In the genomic region with DNA sequence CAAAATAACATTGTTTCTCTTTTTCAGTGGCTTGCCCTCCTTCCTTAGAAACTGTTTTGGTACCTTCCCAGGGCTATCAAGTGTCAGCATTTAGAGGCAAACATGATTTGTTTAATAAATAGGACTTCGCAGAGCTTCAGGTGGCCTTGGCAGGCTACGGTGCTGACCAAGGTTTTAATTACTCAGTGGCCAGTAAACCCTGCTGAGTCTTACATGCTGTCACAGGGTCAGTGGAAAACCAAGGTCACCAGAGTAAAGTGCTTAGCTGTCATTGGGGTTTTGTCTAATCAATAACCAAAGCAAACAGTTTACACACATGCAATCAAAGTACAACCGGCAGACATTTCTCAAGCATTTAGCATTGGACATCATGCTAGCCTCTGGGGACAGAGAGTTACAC, we compare ENCODE assay signal across 22 mouse cellular contexts. TPM values are rescaled to one million over a fixed set of nuclear protein-coding genes. Genes with fewer than 3 reads are reported as not detected.
DNase-seq lines count a peak whose midpoint lies in the region; ATAC-seq and TF ChIP-seq lines count a peak whose summit lies in the region.
"Had no signal": no experiment of that assay in that cellular context is flagged by ENCODE, and none has a peak within 500 bp of the region (broad histone marks: within the 10 kb centered on the region; RNA-seq: fewer than 3 reads in every experiment).

No protein-coding gene starts in this region.

- H3K27ac ChIP-seq in liver, adult 2 months (replicated peaks; ENCODE audit: insufficient read depth, low read depth, low read length), result peak overlapping the region; percentile 99
- H3K27ac ChIP-seq in liver, embryonic 12.5 days, result peak overlapping the region; percentile 28; the same call in 1 of the 2 replicates
- H3K27ac ChIP-seq in hindbrain, embryonic 11.5 days (ENCODE audit: low read depth, low read length), result no peak overlapping the region
- H3K27ac ChIP-seq in heart, embryonic 10.5 days, result no peak overlapping the region
- H3K27ac ChIP-seq: macrophage; midbrain, embryonic 12.5 days; neural tube, embryonic 13.5 days; stomach, postnatal 0 days had no signal

- H3K9me3 ChIP-seq in liver, embryonic 12.5 days (replicated peaks), result no peaks in the 10 kb centered on the region
- H3K9me3 ChIP-seq in hindbrain, embryonic 11.5 days (ENCODE audit: control insufficient read depth, low read length), result no peaks in the 10 kb centered on the region
- H3K9me3 ChIP-seq in heart, embryonic 10.5 days, result no peaks in the 10 kb centered on the region
- H3K9me3 ChIP-seq: G1E; neural tube, embryonic 13.5 days had no signal

- ATAC-seq in liver, embryonic 12.5 days, result peak; percentile 58
- ATAC-seq in hindbrain, embryonic 11.5 days (ENCODE audit: low FRiP score), result no peak
- ATAC-seq: CD4-positive, CD25-positive, alpha-beta regulatory T cell, adult 4 months; forebrain, embryonic 14.5 days; hindbrain, embryonic 16.5 days had no signal

- peak; percentile 61 for DNase-seq in adrenal gland, adult 2 months
- no peak for DNase-seq in adrenal gland, postnatal 25 days
- DNase-seq in liver, adult 2 months (ENCODE audit: extremely low read depth, low read depth, low spot score), result peak; percentile 100
- DNase-seq in liver (no peak), adipocyte (ENCODE audit: low spot score) (no peak)
- no peak for DNase-seq in hindbrain, embryonic 11.5 days (ENCODE audit: low spot score)
- DNase-seq in heart, embryonic 10.5 days (ENCODE audit: low spot score), result no peak
- DNase-seq: cerebellum, adult 9-11 months; heart, postnatal 14 days; layer of hippocampus, postnatal 36 days; left cerebral cortex, postnatal 4 days; lung, embryonic 14.5 days had no signal

- no peak for TF ChIP-seq CTCF in liver, adult 2 months (IDR thresholded peaks at IDR 0.05; ENCODE audit: low read depth, low read length)

- no peaks in the 10 kb centered on the region for H3K36me3 ChIP-seq in liver, adult 2 months (ENCODE audit: control insufficient read depth, insufficient read depth, low read length)
- no peaks in the 10 kb centered on the region for H3K36me3 ChIP-seq in liver, embryonic 12.5 days
- no peaks in the 10 kb centered on the region for H3K36me3 ChIP-seq in hindbrain, embryonic 11.5 days (ENCODE audit: control insufficient read depth, insufficient read depth, low read length)
- H3K36me3 ChIP-seq in heart, embryonic 10.5 days, result no peaks in the 10 kb centered on the region
- H3K36me3 ChIP-seq: G1E; midbrain, embryonic 12.5 days; neural tube, embryonic 13.5 days had no signal

- 23% methylated on average over 3 of the region's 3 CpGs for WGBS in liver, adult 2 months
- 73% methylated on average over 3 of the region's 3 CpGs for WGBS in liver, embryonic 12.5 days (ENCODE audit: insufficient replicate concordance)
- 55% methylated on average over 3 of the region's 3 CpGs for WGBS in hindbrain, embryonic 11.5 days
- 67% methylated on average over 3 of the region's 3 CpGs for WGBS in heart, embryonic 10.5 days

- no peak overlapping the region for H3K4me2 ChIP-seq in liver, embryonic 12.5 days
- H3K4me2 ChIP-seq in hindbrain, embryonic 11.5 days (replicated peaks; ENCODE audit: low read depth, low read length), result no peak overlapping the region
- H3K4me2 ChIP-seq: heart, embryonic 11.5 days; lung, embryonic 14.5 days; midbrain, embryonic 12.5 days; neural tube, embryonic 13.5 days had no signal

- H3K79me2 ChIP-seq in liver, adult 2 months (ENCODE audit: control insufficient read depth, insufficient read depth, low read length), result no peaks in the 10 kb centered on the region

- H3K4me1 ChIP-seq in liver, adult 2 months (ENCODE audit: control insufficient read depth, insufficient read depth, low read length), result peaks cover 10% of the 10 kb centered on the region
- no peaks in the 10 kb centered on the region for H3K4me1 ChIP-seq in liver, embryonic 12.5 days
- H3K4me1 ChIP-seq in hindbrain, embryonic 11.5 days (replicated peaks; ENCODE audit: control insufficient read depth, insufficient read depth, low read length), result 0 out of 2 replicates have a peak, but pooled peaks cover 3% of the 10 kb centered on the region
- H3K4me1 ChIP-seq in heart, embryonic 10.5 days, result peaks cover 5% of the 10 kb centered on the region; the same call in 1 of the 2 replicates

- TF ChIP-seq POLR2A in liver, adult 2 months (IDR thresholded peaks at IDR 0.05; ENCODE audit: extremely low read depth, insufficient read depth, low read length), result no peak

- H3K9ac ChIP-seq in liver, adult 2 months (ENCODE audit: low read depth, low read length), result peak overlapping the region; percentile 63
- H3K9ac ChIP-seq in liver, embryonic 12.5 days, result no peak overlapping the region
- no peak overlapping the region for H3K9ac ChIP-seq in hindbrain, embryonic 11.5 days (ENCODE audit: low read depth, low read length)
- H3K9ac ChIP-seq: lung, embryonic 14.5 days; midbrain, embryonic 12.5 days; neural tube, embryonic 13.5 days had no signal

- no peak overlapping the region for H3K4me3 ChIP-seq in liver, adult 2 months (ENCODE audit: insufficient read depth, low read depth, low read length)
- H3K4me3 ChIP-seq in liver, embryonic 12.5 days, result no peak overlapping the region
- H3K4me3 ChIP-seq in hindbrain, embryonic 11.5 days (ENCODE audit: low read depth, low read length), result no peak overlapping the region
- H3K4me3 ChIP-seq in heart, embryonic 10.5 days, result no peak overlapping the region
- H3K4me3 ChIP-seq: midbrain, embryonic 12.5 days; neural tube, embryonic 13.5 days had no signal

- no peaks in the 10 kb centered on the region for H3K27me3 ChIP-seq in liver, adult 2 months (ENCODE audit: control insufficient read depth, insufficient read depth, low read length)
- H3K27me3 ChIP-seq in liver, embryonic 12.5 days (replicated peaks), result no peaks in the 10 kb centered on the region
- no peaks in the 10 kb centered on the region for H3K27me3 ChIP-seq in hindbrain, embryonic 11.5 days (ENCODE audit: control insufficient read depth, insufficient read depth, low read length)
- no peaks in the 10 kb centered on the region for H3K27me3 ChIP-seq in heart, embryonic 10.5 days (ENCODE audit: insufficient read depth, poor library complexity, severe bottlenecking)
- H3K27me3 ChIP-seq: neural tube, embryonic 13.5 days had no signal

RNA-seq across cellular contexts. Expression of a gene that starts 45.4 kb away (rescaled TPM):
- 10 to 100 TPM; 13.7 to 19.6 TPM for total RNA-seq in adrenal gland, adult 2 months (2021)
- 8.4 and 8.9 TPM in 2 replicates for polyA plus RNA-seq in adrenal gland, adult 2 months (2012; rRNA removed)
- total RNA-seq in adrenal gland, postnatal 25 days (2021), result 17.8 and 20.4 TPM in 2 replicates
- 1.7 and 2.1 TPM in 2 replicates for total RNA-seq in liver, adult 2 months (2014; rRNA removed)
- polyA plus RNA-seq in liver, adult 2 months (2012; rRNA removed), result 0.98 and 1.4 TPM in 2 replicates
- polyA plus RNA-seq in liver, embryonic 12.5 days (2016; fragmentation: Nextera tagmentation; extraction: Ambion mirVana), result 3.4 and 4.1 TPM in 2 replicates
- polyA plus RNA-seq in hindbrain, embryonic 11.5 days (2014; fragmentation: Nextera tagmentation; extraction: Ambion mirVana), result 15.3 and 17.5 TPM in 2 replicates
- polyA plus RNA-seq in heart, embryonic 10.5 days (2016; fragmentation: Nextera tagmentation; extraction: Ambion mirVana), result 9.4 and 25.3 TPM in 2 replicates
- polyA plus RNA-seq: CD4-positive, CD25-positive, alpha-beta regulatory T cell, adult 4 months; macrophage had no signal

Comparison
In these comparisons a context has a peak if more than half of its experiments do, and no peak if none do; other contexts are left out.
1. DNase-seq: peak in adrenal gland, adult 2 months (single experiment) and liver, adult 2 months (single experiment); none in adrenal gland, postnatal 25 days (single experiment), liver (single experiment), hindbrain, embryonic 11.5 days (single experiment), heart, embryonic 10.5 days (single experiment) and adipocyte (single experiment).
2. H3K27ac ChIP-seq: peak in liver, adult 2 months (single experiment) and liver, embryonic 12.5 days (single experiment); none in hindbrain, embryonic 11.5 days (single experiment) and heart, embryonic 10.5 days (single experiment).